Mouse (Mus musculus): ENCODE measurements around the gene Abcb9.

DNA sequence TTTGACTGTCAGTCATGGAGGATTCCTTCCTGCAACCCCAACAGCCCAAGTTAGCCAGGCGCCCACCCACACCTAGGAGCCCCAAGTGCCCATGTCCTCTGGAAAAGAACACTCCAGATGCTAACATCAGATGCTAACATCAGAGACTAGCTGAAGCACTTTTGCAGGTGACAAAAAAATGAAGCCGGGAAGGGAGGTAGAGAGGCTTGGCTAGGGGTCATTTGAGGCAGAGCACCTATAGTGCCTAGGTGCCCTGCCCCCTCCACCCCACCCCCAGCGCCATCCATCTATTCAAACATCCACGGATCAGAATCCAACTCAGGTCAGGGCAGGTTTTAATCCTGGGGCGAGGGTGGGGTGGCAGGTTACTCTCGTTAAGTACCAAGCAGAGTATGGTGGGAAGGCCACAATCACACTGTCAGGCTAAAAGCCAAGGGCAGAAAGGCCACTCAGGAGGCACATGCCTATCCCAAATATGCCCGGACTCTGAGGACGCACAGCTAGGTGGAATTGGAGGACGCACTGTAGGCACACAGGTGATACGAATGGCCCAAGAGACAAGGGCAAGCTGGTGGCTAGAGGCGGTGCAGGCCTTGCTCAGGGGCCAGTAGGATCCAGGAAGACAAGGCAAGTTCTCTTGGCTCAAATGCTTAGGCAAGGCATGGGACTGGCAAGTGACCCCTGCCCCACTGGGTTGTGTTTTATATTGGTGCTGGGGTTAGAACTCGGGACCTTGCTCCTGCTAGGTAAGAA lies 1.6 kb downstream of the Abcb9 start:
- TF ChIP-seq CTCF (IDR thresholded peaks at IDR 0.05; ENCODE audit: control insufficient read depth, insufficient read depth, insufficient read length) (no peak), MYOG (IDR thresholded peaks at IDR 0.05; ENCODE audit: control insufficient read depth, extremely low read depth, insufficient read length) (no peak), MAX (IDR thresholded peaks at IDR 0.05) (no peak)

Data from C2C12 (cell line).